Mouse (Mus musculus) midbrain, postnatal 0 days (tissue): Measurements from ENCODE around the gene Pnrc2. TPM values are rescaled to one million over a fixed set of nuclear protein-coding genes. Genes with fewer than 3 reads are reported as not detected.

Experiments
- ATAC-seq: fragments of 200-750 bp; cut with Nextera tagmentation; 2 replicates; pipeline ENCODE4 v1.8.0; 2017; ENCODE audit warnings: moderate number of reproducible peaks, mild to moderate bottlenecking, moderate TSS enrichment, moderate library complexity; ENCODE audit not compliant: low FRiP score
- DNase-seq: peaks from one replicate; pipeline ENCODE4 v3.0.0-alpha.2; 2015; ENCODE audit warnings: low spot score
- H3K27ac ChIP-seq: fragments of 300-500 bp; sonication (generic); 2 replicates; pipeline ENCODE4 v1.5.1; 2014; ENCODE audit warnings: low read depth, mild to moderate bottlenecking, low read length, mixed read lengths
- H3K27me3 ChIP-seq: fragments of 300-500 bp; sonication (generic); 2 replicates; pipeline ENCODE4 v1.6.1; 2014; ENCODE audit warnings: low read length, control low read depth, mixed read lengths; ENCODE audit not compliant: insufficient read depth
- H3K36me3 ChIP-seq: fragments of 300-500 bp; sonication (generic); 2 replicates; pipeline ENCODE4 v1.6.1; 2014; ENCODE audit warnings: low read length, control low read depth, mixed read lengths; ENCODE audit not compliant: insufficient read depth
- H3K4me1 ChIP-seq: fragments of 300-500 bp; sonication (generic); 2 replicates; pipeline ENCODE4 v1.6.1; 2014; ENCODE audit warnings: mild to moderate bottlenecking, control low read depth, antibody characterized with exemption, low read length, mixed read lengths; ENCODE audit not compliant: insufficient read depth
- H3K4me2 ChIP-seq: fragments of 300-500 bp; sonication (generic); 2 replicates; pipeline ENCODE4 v1.6.1; 2014; ENCODE audit warnings: low read depth, mild to moderate bottlenecking, low read length, mixed read lengths; ENCODE audit not compliant: poor library complexity, severe bottlenecking
- H3K4me3 ChIP-seq: fragments of 300-500 bp; sonication (generic); 2 replicates; pipeline ENCODE4 v1.5.1; 2014; ENCODE audit warnings: low read depth, mild to moderate bottlenecking, low read length, moderate library complexity
- H3K9ac ChIP-seq: fragments of 300-500 bp; sonication (generic); replicated peaks from 2 replicates; pipeline ENCODE4 v1.6.1; 2014; ENCODE audit warnings: mild to moderate bottlenecking, low read length, moderate library complexity, mixed read lengths; ENCODE audit not compliant: poor library complexity, severe bottlenecking
- H3K9me3 ChIP-seq: fragments of 300-500 bp; sonication (generic); 2 replicates; pipeline ENCODE4 v1.6.1; 2016; ENCODE audit warnings: low read length, control low read depth
- CTCF ChIP-seq: IDR thresholded peaks from 2 replicates; pipeline ENCODE4 v1.5.1; 2016; ENCODE audit warnings: antibody characterized with exemption, mild to moderate bottlenecking
- WGBS: fragments of 180-500 bp; shearing (Covaris S2); extraction: QIAGEN DNeasy Blood & Tissue Kit; methylation state at CpG from one replicate; pipeline ENCODE4 v1.1.7; 2014; 5-methylcytosine and 5-hydroxymethylcytosine counted together
- polyA plus RNA-seq: library from polyadenylated mRNA; unstranded; fragments of >200 nt; fragmentation: Nextera tagmentation; extraction: Ambion mirVana; gene quantifications from 2 replicates; pipeline ENCODE4 v1.2.1, GENCODE M21; 2015
- total RNA-seq: library from RNA; depleted of rRNA; stranded (reverse); fragments of >200 nt; gene quantifications from 2 replicates; pipeline ENCODE4 v1.2.3, GENCODE M21; 2014

The Pnrc2 gene
- total and polyA plus RNA-seq, 2 experiments from 2014 or later = 52.6 to 67.6 TPM

- DNase-seq = no peak
- H3K9me3 ChIP-seq = no peaks in the 10 kb centered on the region
- TF ChIP-seq CTCF = no peak
- ATAC-seq = no peak
- H3K36me3 ChIP-seq = 0 out of 2 replicates have a peak, but pooled peaks cover 3% of the 10 kb centered on the region
- peak overlapping the region; percentile 15; the same call in 1 of the 2 replicates for H3K4me2 ChIP-seq
- H3K4me3 ChIP-seq = 0 out of 2 replicates have a peak overlapping the region, but pooled peaks have one; percentile 5
- H3K4me1 ChIP-seq = peaks cover 7% of the 10 kb centered on the region; the same call in 1 of the 2 replicates
- WGBS = 35% methylated on average over 2 of the region's 2 CpGs
- H3K27ac ChIP-seq = no peak overlapping the region
- no peak overlapping the region for H3K9ac ChIP-seq
- no peaks in the 10 kb centered on the region for H3K27me3 ChIP-seq
Observed at GRCm38 (mm10) chr4:135870227-135871023, 3.2 kb downstream of the Pnrc2 start.

GRCm38 (mm10) chr4:135868996-135869395, 4.7 kb downstream of the Pnrc2 start:
- H3K27ac ChIP-seq = no peak overlapping the region
- TF ChIP-seq CTCF = no peak
- DNase-seq (no peak), ATAC-seq (no peak)
- 61% methylated on average over 2 of the region's 2 CpGs for WGBS
- H3K9me3 ChIP-seq = no peaks in the 10 kb centered on the region
- H3K36me3 ChIP-seq = 0 out of 2 replicates have a peak, but pooled peaks cover 3% of the 10 kb centered on the region
- no peak overlapping the region for H3K4me3 ChIP-seq
- peaks cover 7% of the 10 kb centered on the region; the same call in 1 of the 2 replicates for H3K4me1 ChIP-seq
- no peak overlapping the region for H3K4me2 ChIP-seq
- H3K27me3 ChIP-seq = no peaks in the 10 kb centered on the region
- H3K9ac ChIP-seq = no peak overlapping the region

- H3K27ac ChIP-seq = no peak overlapping the region
- TF ChIP-seq CTCF = no peak
- H3K27me3 ChIP-seq = no peaks in the 10 kb centered on the region
- H3K4me1 ChIP-seq = peaks cover 10% of the 10 kb centered on the region
- no peaks in the 10 kb centered on the region; the same call in 1 of the 2 replicates for H3K36me3 ChIP-seq
- no peak for ATAC-seq
- 0 out of 2 replicates have a peak overlapping the region, but pooled peaks have one; percentile 91 for H3K9ac ChIP-seq
- peak overlapping the region; percentile 84 for H3K4me3 ChIP-seq
- WGBS = 2% methylated on average over 7 of the region's 7 CpGs
- peak overlapping the region; percentile 58 for H3K4me2 ChIP-seq
- no peak for DNase-seq
- no peaks in the 10 kb centered on the region for H3K9me3 ChIP-seq
Observed at GRCm38 (mm10) chr4:135857597-135858186, 16.0 kb downstream of the Pnrc2 start.

GRCm38 (mm10) chr4:135856223-135857091, 17.2 kb downstream of the Pnrc2 start:
- H3K9me3 ChIP-seq = no peaks in the 10 kb centered on the region
- H3K4me3 ChIP-seq = peak overlapping the region; percentile 84
- DNase-seq = peak; percentile 76
- no peak for TF ChIP-seq CTCF
- H3K4me2 ChIP-seq = peak overlapping the region; percentile 58
- no peaks in the 10 kb centered on the region for H3K27me3 ChIP-seq
- H3K4me1 ChIP-seq = peaks cover 10% of the 10 kb centered on the region
- H3K36me3 ChIP-seq = no peaks in the 10 kb centered on the region
- under 1% methylated on average over 86 of the region's 91 CpGs for WGBS
- peak; percentile 69 for ATAC-seq
- peak overlapping the region; percentile 91 for H3K9ac ChIP-seq
- H3K27ac ChIP-seq = peak overlapping the region; percentile 97

- Histone ChIP-seq H3K27ac (peak within 1 kb of the TSS; percentile 97), H3K9me3 (no peaks in the 10 kb centered on the region), H3K4me2 (peak within 1 kb of the TSS; percentile 58), H3K36me3 (no peaks in the 10 kb centered on the region), H3K4me1 (peaks cover 10% of the 10 kb centered on the region), H3K9ac (peak within 1 kb of the TSS; percentile 91), H3K4me3 (peak within 1 kb of the TSS; percentile 84), H3K27me3 (no peaks in the 10 kb centered on the region)
- WGBS = under 1% methylated on average over 52 of the region's 67 CpGs
- DNase-seq (peak; percentile 99), ATAC-seq (peak; percentile 97)
- no peak for TF ChIP-seq CTCF
Observed at GRCm38 (mm10) chr4:135855536-135856222, 18.0 kb downstream of the Pnrc2 start, which contains the start of gene Srsf10. Srsf10 (plus strand) TSS chr4:135855747.
